Mouse (Mus musculus) kidney, adult 2 months (tissue): ENCODE data around the gene Ewsr1. TPM values are rescaled to one million over a fixed set of nuclear protein-coding genes. Genes with fewer than 3 reads are reported as not detected.

ENCODE experiments used
- DNase-seq: peaks from one replicate; pipeline ENCODE4 v3.0.0; 2021
- H3K27ac ChIP-seq: fragments of 200-500 bp; 2 replicates; pipeline ENCODE4 v1.5.1; 2012; ENCODE audit warnings: low read depth, low read length, control low read depth, inconsistent platforms; ENCODE audit not compliant: insufficient read depth
- H3K27me3 ChIP-seq: fragments of 200-500 bp; replicated peaks from 2 replicates; pipeline ENCODE4 v1.6.1; 2012; ENCODE audit warnings: mild to moderate bottlenecking, moderate library complexity, low read length, inconsistent platforms; ENCODE audit not compliant: control insufficient read depth, insufficient read depth
- H3K36me3 ChIP-seq: fragments of 200-500 bp; 2 replicates; pipeline ENCODE4 v1.6.1; 2012; ENCODE audit warnings: mild to moderate bottlenecking, moderate library complexity, low read length, inconsistent platforms; ENCODE audit not compliant: control insufficient read depth, insufficient read depth
- H3K4me1 ChIP-seq: fragments of 200-500 bp; 2 replicates; pipeline ENCODE4 v1.6.1; 2011; ENCODE audit warnings: low read length; ENCODE audit not compliant: control insufficient read depth, insufficient read depth
- H3K4me3 ChIP-seq: fragments of 200-500 bp; 2 replicates; pipeline ENCODE4 v1.5.1; 2011; ENCODE audit warnings: mild to moderate bottlenecking, low read depth, low read length, control low read depth; ENCODE audit not compliant: insufficient read depth
- CTCF ChIP-seq: fragments of 200-500 bp; conservative IDR thresholded peaks from 2 replicates; pipeline ENCODE4 v1.5.1; 2011; ENCODE audit warnings: low read depth, mild to moderate bottlenecking, control low read depth, low read length, moderate library complexity, mixed read lengths; ENCODE audit not compliant: insufficient read depth, insufficient read length
- POLR2A ChIP-seq: fragments of 200-500 bp; IDR thresholded peaks from one replicate; pipeline ENCODE4 v1.6.1; 2011; ENCODE audit warnings: low read depth, low read length, control low read depth
- WGBS: fragments of 180-500 bp; shearing (Covaris S2); methylation state at CpG from one replicate; pipeline ENCODE4 v1.1.7; 2018; 5-methylcytosine and 5-hydroxymethylcytosine counted together
- polyA plus RNA-seq: library from polyadenylated mRNA; depleted of rRNA; stranded (reverse); fragments of >200 nt; gene quantifications from 2 replicates; pipeline ENCODE4 v1.2.3, GENCODE M21; 2012

Ewsr1 gene
- polyA plus RNA-seq, 1 experiment, result 218 TPM

GRCm38 (mm10) chr11:5062326-5062725 lies 36.7 kb downstream of the Ewsr1 start:
- DNase-seq, result no peak
- no peaks in the 10 kb centered on the region for H3K36me3 ChIP-seq
- H3K4me1 ChIP-seq, result peaks cover 16% of the 10 kb centered on the region
- no peaks in the 10 kb centered on the region for H3K27me3 ChIP-seq
- 49% methylated on average over 13 of the region's 13 CpGs for WGBS
- H3K4me3 ChIP-seq, result no peak overlapping the region
- TF ChIP-seq POLR2A (no peak), CTCF (no peak)
- no peak overlapping the region for H3K27ac ChIP-seq

DNA sequence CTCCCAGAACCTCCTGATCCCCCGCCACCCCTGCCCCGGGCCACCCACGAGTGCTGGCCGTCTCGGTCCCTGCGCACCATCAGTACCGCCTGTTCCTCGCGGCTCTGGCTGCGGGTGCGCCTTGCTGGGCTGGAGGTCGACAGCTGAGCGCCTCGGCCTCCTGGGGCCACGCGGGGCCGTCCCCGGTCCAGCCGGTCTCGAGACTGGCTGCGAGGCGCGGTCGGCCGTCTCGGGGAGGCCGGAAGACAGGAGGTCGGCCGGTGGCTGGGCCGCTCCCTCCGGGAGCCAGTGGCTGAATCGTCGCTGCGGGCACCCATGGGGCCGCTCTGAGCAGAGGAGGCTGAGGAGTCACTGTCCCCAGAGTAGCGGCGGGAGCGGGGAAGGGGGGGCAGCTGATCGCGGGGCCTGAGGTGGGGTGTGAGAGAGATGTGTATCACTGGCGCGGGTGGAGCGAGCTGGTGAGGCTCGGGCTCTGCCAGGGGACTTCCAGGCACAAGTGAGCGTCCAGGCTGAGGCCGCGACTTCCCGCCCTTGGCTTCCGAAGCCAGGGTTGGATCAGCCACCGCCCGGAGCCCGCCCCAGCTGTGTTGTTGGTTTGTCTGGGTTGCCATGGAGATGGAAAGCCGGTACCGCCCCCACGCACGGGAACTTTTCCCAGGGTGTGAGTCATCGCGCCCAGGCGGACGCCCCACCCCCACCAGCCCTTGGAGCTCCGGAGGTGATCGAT lies 37.5 kb downstream of the Ewsr1 start:
- Histone ChIP-seq H3K4me1 (peaks cover 16% of the 10 kb centered on the region), H3K27me3 (no peaks in the 10 kb centered on the region), H3K27ac (no peak overlapping the region), H3K4me3 (peak overlapping the region; percentile 21; the same call in 1 of the 2 replicates), H3K36me3 (no peaks in the 10 kb centered on the region)
- 22% methylated on average over 61 of the region's 62 CpGs for WGBS
- TF ChIP-seq POLR2A (no peak), CTCF (no peak)
- DNase-seq, result peak; percentile 96

DNA sequence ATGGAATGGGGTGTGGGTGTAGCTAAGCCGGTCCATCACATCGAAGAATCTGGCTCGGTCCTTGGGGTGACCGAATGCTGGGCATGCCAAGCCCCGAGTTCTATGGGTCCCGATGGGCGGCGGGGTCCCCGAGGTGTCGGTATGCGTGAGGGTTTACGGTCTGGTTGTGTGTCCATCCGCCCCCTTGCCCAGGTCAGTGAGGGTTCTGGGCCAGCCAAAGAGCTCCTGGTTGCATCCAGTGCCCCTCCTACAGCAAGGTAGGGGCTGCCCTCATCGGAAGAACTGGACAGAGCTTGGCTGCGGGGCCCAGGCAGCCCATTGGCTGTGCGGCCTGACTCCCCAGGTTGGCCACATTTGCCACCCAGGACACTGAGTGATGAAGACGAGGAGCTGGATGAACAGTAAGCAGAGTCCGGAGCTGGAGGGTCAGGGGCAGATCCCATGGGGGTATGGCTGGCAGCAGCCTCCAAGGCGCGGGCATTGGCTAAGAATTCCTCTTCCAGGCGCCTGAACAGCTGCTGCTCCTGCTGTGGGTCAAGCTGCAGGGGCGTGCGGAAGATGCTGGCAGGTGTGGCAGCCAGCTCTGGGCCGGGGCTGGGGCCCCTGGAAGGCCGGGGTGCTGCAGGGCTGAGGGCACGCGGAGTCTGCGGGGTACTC lies 38.2 kb downstream of the Ewsr1 start:
- 88% methylated on average over 28 of the region's 28 CpGs for WGBS
- Histone ChIP-seq H3K36me3 (no peaks in the 10 kb centered on the region), H3K27me3 (no peaks in the 10 kb centered on the region), H3K27ac (no peak overlapping the region), H3K4me1 (peaks cover 16% of the 10 kb centered on the region), H3K4me3 (no peak overlapping the region)
- no peak for DNase-seq
- no peak for TF ChIP-seq CTCF
- TF ChIP-seq POLR2A, result no peak

DNA sequence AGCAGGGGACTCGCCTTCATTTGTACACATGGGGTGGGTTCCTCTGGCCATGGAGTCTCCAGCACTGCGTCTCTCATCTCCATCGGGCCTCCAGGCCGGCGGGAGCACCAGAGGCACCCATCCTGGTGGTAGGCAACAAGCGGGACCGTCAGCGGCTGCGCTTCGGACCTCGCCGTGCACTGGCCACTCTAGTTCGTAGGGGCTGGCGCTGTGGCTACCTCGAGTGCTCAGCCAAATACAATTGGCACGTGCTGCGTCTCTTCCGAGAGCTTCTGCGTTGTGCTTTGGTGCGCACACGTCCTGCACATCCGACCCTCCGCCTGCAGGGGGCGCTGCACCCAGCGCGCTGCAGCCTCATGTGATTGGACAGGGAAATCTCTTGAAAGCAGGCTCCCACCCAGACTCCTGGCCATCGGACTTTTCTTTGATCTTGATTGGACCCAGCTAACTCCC lies 39.3 kb downstream of the Ewsr1 start:
- WGBS, result 33% methylated on average over 27 of the region's 27 CpGs
- TF ChIP-seq POLR2A, result no peak
- peak; percentile 72 for TF ChIP-seq CTCF
- Histone ChIP-seq H3K4me3 (no peak overlapping the region), H3K36me3 (no peaks in the 10 kb centered on the region), H3K27ac (no peak overlapping the region), H3K27me3 (no peaks in the 10 kb centered on the region), H3K4me1 (peaks cover 16% of the 10 kb centered on the region)
- peak; percentile 34 for DNase-seq

GRCm38 (mm10) chr11:5059230-5059629 lies 39.8 kb downstream of the Ewsr1 start:
- Histone ChIP-seq H3K4me1 (peaks cover 11% of the 10 kb centered on the region), H3K4me3 (no peak overlapping the region), H3K36me3 (no peaks in the 10 kb centered on the region), H3K27me3 (no peaks in the 10 kb centered on the region), H3K27ac (no peak overlapping the region)
- 45% methylated on average over 14 of the region's 14 CpGs for WGBS
- no peak for DNase-seq
- no peak for TF ChIP-seq CTCF
- no peak for TF ChIP-seq POLR2A

GRCm38 (mm10) chr11:5058783-5059182 lies 40.3 kb downstream of the Ewsr1 start:
- H3K36me3 ChIP-seq, result no peaks in the 10 kb centered on the region
- no peaks in the 10 kb centered on the region for H3K27me3 ChIP-seq
- WGBS, result 38% methylated on average over 9 of the region's 9 CpGs
- no peak overlapping the region for H3K4me3 ChIP-seq
- DNase-seq, result no peak
- TF ChIP-seq CTCF, result no peak
- TF ChIP-seq POLR2A, result no peak
- H3K27ac ChIP-seq, result no peak overlapping the region
- H3K4me1 ChIP-seq, result peaks cover 6% of the 10 kb centered on the region
